Mouse (Mus musculus) gastrocnemius, postnatal 36 days (tissue): ENCODE measurements around the gene Arhgap40. TPM values are rescaled to one million over a fixed set of nuclear protein-coding genes. Genes with fewer than 3 reads are reported as not detected.

ENCODE experiments used
- DNase-seq, 2 experiments: peaks; one replicate each; pipeline ENCODE4 v3.0.0; 2022
- intact Hi-C: fragments of 180-260 bp; cut with DNase I; formaldehyde crosslinking; loops from one replicate; pipeline ENCODE4 v1.15.1; 2025
- long read RNA-seq, 2 experiments: library from polyadenylated mRNA; stranded (forward); transcript quantifications; one replicate each; pipeline ENCODE4 v2.0.0; 2021
- total RNA-seq, 2 experiments: library from RNA; stranded (reverse); gene quantifications; 2 replicates each; pipeline ENCODE4 v1.2.3; 2021

Arhgap40 gene
- not detected for total RNA-seq
- long read RNA-seq, experiment 1 = 0 reads
- long read RNA-seq, experiment 2 = 0 reads

- intact Hi-C loops = no loop called here
- DNase-seq = no peak
Observed at GRCm38 (mm10) chr2:158512528-158512927, at the start of gene Arhgap40. Gene Arhgap40, plus strand, starts transcription at chr2:158512796.

- intact Hi-C loops = no loop called here
- no peak for DNase-seq
Observed at GRCm38 (mm10) chr2:158474159-158474558, 38.4 kb upstream of the Arhgap40 start.

GRCm38 (mm10) chr2:158477640-158478039, 35.0 kb upstream of the Arhgap40 start:
- DNase-seq = no peak
- intact Hi-C loops = no loop called here

GRCm38 (mm10) chr2:158498457-158498856, 14.1 kb upstream of the Arhgap40 start:
- intact Hi-C loops = no loop called here
- DNase-seq = no peak

- intact Hi-C loops = no loop called here
- no peak for DNase-seq
Observed at GRCm38 (mm10) chr2:158501836-158502812, 10.5 kb upstream of the Arhgap40 start, which contains the start of gene Adig. Gene Adig, plus strand, starts transcription at chr2:158502612.

- intact Hi-C loops = no loop called here
- DNase-seq = no peak
Observed at GRCm38 (mm10) chr2:158503226-158503625, 9.4 kb upstream of the Arhgap40 start.

- DNase-seq = no peak
- intact Hi-C loops = no loop called here
Observed at GRCm38 (mm10) chr2:158503671-158504070, 8.9 kb upstream of the Arhgap40 start.

GRCm38 (mm10) chr2:158506475-158506874, 6.1 kb upstream of the Arhgap40 start:
- intact Hi-C loops = no loop called here
- DNase-seq = no peak

- DNase-seq = no peak
- intact Hi-C loops = no loop called here
Observed at GRCm38 (mm10) chr2:158507046-158507445, 5.5 kb upstream of the Arhgap40 start.

- no peak for DNase-seq
- intact Hi-C loops = no loop called here
Observed at GRCm38 (mm10) chr2:158510665-158511064, 1.9 kb upstream of the Arhgap40 start.

GRCm38 (mm10) chr2:158513821-158514336, 1.3 kb downstream of the Arhgap40 start:
- no peak for DNase-seq
- intact Hi-C loops = no loop called here

- intact Hi-C loops = no loop called here
- DNase-seq = no peak
Observed at GRCm38 (mm10) chr2:158518583-158518982, 6.0 kb downstream of the Arhgap40 start.

- intact Hi-C loops = no loop called here
- no peak for DNase-seq
Observed at GRCm38 (mm10) chr2:158519071-158519470, 6.5 kb downstream of the Arhgap40 start.

- intact Hi-C loops = no loop called here
Observed at GRCm38 (mm10) chr2:158519800-158520199, 7.2 kb downstream of the Arhgap40 start.

GRCm38 (mm10) chr2:158523060-158523459, 10.5 kb downstream of the Arhgap40 start:
- no peak for DNase-seq
- intact Hi-C loops = no loop called here

More at GRCm38 (mm10) chr2:158519800-158520199, 7.2 kb downstream of the Arhgap40 start:
- DNase-seq = no peak

- intact Hi-C loops = no loop called here
- DNase-seq = no peak
Observed at GRCm38 (mm10) chr2:158524129-158524860, 11.7 kb downstream of the Arhgap40 start.

GRCm38 (mm10) chr2:158534090-158534489, 21.5 kb downstream of the Arhgap40 start:
- intact Hi-C loops = no loop called here
- no peak for DNase-seq

GRCm38 (mm10) chr2:158534559-158534958, 22.0 kb downstream of the Arhgap40 start:
- intact Hi-C loops = no loop called here
- no peak for DNase-seq

GRCm38 (mm10) chr2:158539433-158540305, 27.1 kb downstream of the Arhgap40 start:
- no peak for DNase-seq
- intact Hi-C loops = loop anchor here (10.0 kb wide), 1 partner anchor 325 kb away; no protein-coding TSS in a partner anchor

- intact Hi-C loops = loop anchor here (10.0 kb wide), 1 partner anchor 324 kb away; no protein-coding TSS in a partner anchor
- no peak for DNase-seq
Observed at GRCm38 (mm10) chr2:158541286-158541685, 28.7 kb downstream of the Arhgap40 start.
